Mouse (Mus musculus) left cerebral cortex, postnatal 25 days (tissue): ENCODE data around the gene Wfdc9. TPM values are rescaled to one million over a fixed set of nuclear protein-coding genes. Genes with fewer than 3 reads are reported as not detected.
"Not testable (repeated sequence)": the region's sequence is repeated elsewhere in the genome, so short reads cannot be mapped to it uniquely, and the experiment has no call there.

ENCODE experiments used
- DNase-seq, 2 experiments: peaks; one replicate each; pipeline ENCODE4 v3.0.0; 2022; ENCODE audit warnings: low spot score in 2 of 2, mixed read lengths in 1 of 2
- intact Hi-C: fragments of 180-260 bp; cut with DNase I; formaldehyde crosslinking; loops from one replicate; pipeline ENCODE4 v1.15.1; 2025
- total RNA-seq, 2 experiments: library from RNA; stranded (reverse); gene quantifications; 2 replicates each; pipeline ENCODE4 v1.2.3; 2021

Gene Wfdc9
- total RNA-seq, 2 experiments from 2014 or later = not detected

GRCm38 (mm10) chr2:164638696-164639095, 17.7 kb downstream of the Wfdc9 start, which contains the start of gene Wfdc16:
Gene Wfdc16, minus strand, starts transcription at chr2:164638796.
- intact Hi-C loops = no loop called here
- no peak for DNase-seq

- intact Hi-C loops = no loop called here
These were observed 21.1 kb downstream of the Wfdc9 start for GRCm38 (mm10) chr2:164635266-164635665.

GRCm38 (mm10) chr2:164621775-164622174, 34.6 kb downstream of the Wfdc9 start:
- intact Hi-C loops = no loop called here
- no peak for DNase-seq

More at GRCm38 (mm10) chr2:164635266-164635665, 21.1 kb downstream of the Wfdc9 start:
- DNase-seq = no peak

- intact Hi-C loops = no loop called here
- DNase-seq = no peak
These were observed 37.3 kb downstream of the Wfdc9 start for GRCm38 (mm10) chr2:164619050-164619449.

- intact Hi-C loops = no loop called here
- DNase-seq = no peak
These were observed 41.0 kb downstream of the Wfdc9 start for GRCm38 (mm10) chr2:164615386-164615785.

GRCm38 (mm10) chr2:164613471-164613870, 42.9 kb downstream of the Wfdc9 start, which contains the start of the genes Wfdc6b and Wfdc8:
Gene Wfdc6b, plus strand, starts transcription at chr2:164613522.
Gene Wfdc8, minus strand, starts transcription at chr2:164613626.
- intact Hi-C loops, DNase-seq: not testable (repeated sequence)

GRCm38 (mm10) chr2:164608781-164609180, 47.6 kb downstream of the Wfdc9 start:
- intact Hi-C loops = no loop called here
- DNase-seq = no peak

- peak in 1 of 2 experiments; percentile 70 for DNase-seq
- intact Hi-C loops = no loop called here
These were observed 52.0 kb downstream of the Wfdc9 start for GRCm38 (mm10) chr2:164604411-164604810.

- intact Hi-C loops = no loop called here
- DNase-seq = no peak
These were observed 52.9 kb downstream of the Wfdc9 start for GRCm38 (mm10) chr2:164603482-164603881.

GRCm38 (mm10) chr2:164600179-164600578, 56.2 kb downstream of the Wfdc9 start:
- intact Hi-C loops = no loop called here

More at GRCm38 (mm10) chr2:164600179-164600578, 56.2 kb downstream of the Wfdc9 start:
- DNase-seq = no peak

Other genes with a start within 250 kb of the Wfdc9 start
- gene Sdc4, start 212.7 kb downstream of the Wfdc9 start, total RNA-seq = 10 to 100 TPM; 86.7 to 90.7 TPM
- 10 to 100 TPM; 38.0 to 39.7 TPM for gene Sys1, start 199.6 kb downstream of the Wfdc9 start, total RNA-seq
- 10 to 100 TPM; 11.4 to 13.1 TPM for gene Gm20458, start 195.6 kb downstream of the Wfdc9 start, total RNA-seq
- not detected for gene Trp53tg5, start 182.9 kb downstream of the Wfdc9 start, total RNA-seq
- 100 to 1,000 TPM; 114 to 127 TPM for gene Dbndd2, start 170.5 kb downstream of the Wfdc9 start, total RNA-seq
- gene Pigt, start 159.1 kb downstream of the Wfdc9 start, total RNA-seq = 10 to 100 TPM; 92.5 to 94.5 TPM
- 1 to 10 TPM in 1 of 2 experiments, under 1 TPM in 1; 0.71 to 1.3 TPM for gene Wfdc2, start 94.2 kb downstream of the Wfdc9 start, total RNA-seq
- not detected for gene Spint3, start 83.1 kb downstream of the Wfdc9 start, total RNA-seq
- gene Wfdc6a, start 71.1 kb downstream of the Wfdc9 start, total RNA-seq = under 1 TPM in 1 of 2 experiments, not detected in 1; 0.46 TPM
- gene Eppin, start 63.0 kb downstream of the Wfdc9 start, total RNA-seq = not detected
- not detected for gene Wfdc6b, start 43.1 kb downstream of the Wfdc9 start, total RNA-seq
- gene Wfdc8, start 43.0 kb downstream of the Wfdc9 start, total RNA-seq = not detected
- not detected for gene Wfdc16, start 17.8 kb downstream of the Wfdc9 start, total RNA-seq
- not detected for gene Wfdc10, start 537 bp downstream of the Wfdc9 start, total RNA-seq
- not detected for gene Wfdc11, start 17.5 kb upstream of the Wfdc9 start, total RNA-seq
- not detected for gene Wfdc13, start 28.5 kb upstream of the Wfdc9 start, total RNA-seq
- not detected for gene Spint4, start 41.9 kb upstream of the Wfdc9 start, total RNA-seq
- gene Spint5, start 58.7 kb upstream of the Wfdc9 start, total RNA-seq = not detected
- gene Wfdc3, start 89.3 kb upstream of the Wfdc9 start, total RNA-seq = 1 to 10 TPM; 1.6 to 1.9 TPM
- 10 to 100 TPM; 36.6 to 39.3 TPM for gene Dnttip1, start 89.4 kb upstream of the Wfdc9 start, total RNA-seq
- under 1 TPM; 0.60 to 0.89 TPM for gene Ube2c, start 113.3 kb upstream of the Wfdc9 start, total RNA-seq
- not detected for gene Tnnc2, start 123.4 kb upstream of the Wfdc9 start, total RNA-seq
- 10 to 100 TPM; 49.6 to 57.6 TPM for gene Snx21, start 129.2 kb upstream of the Wfdc9 start, total RNA-seq
- gene Acot8, start 148.3 kb upstream of the Wfdc9 start, total RNA-seq = 10 to 100 TPM; 22.4 to 29.7 TPM
- 1 to 10 TPM; 8.8 to 9.6 TPM for gene Zswim3, start 148.5 kb upstream of the Wfdc9 start, total RNA-seq
- gene Zswim1, start 166.1 kb upstream of the Wfdc9 start, total RNA-seq = 10 to 100 TPM; 20.8 to 21.6 TPM
- not detected for gene Spata25, start 172.0 kb upstream of the Wfdc9 start, total RNA-seq
- gene Ctsa, start 176.3 kb upstream of the Wfdc9 start, total RNA-seq = 100 to 1,000 TPM in 1 of 2 experiments, 10 to 100 TPM in 1; 86.2 to 102 TPM
- gene Neurl2, start 176.9 kb upstream of the Wfdc9 start, total RNA-seq = 1 to 10 TPM; 2.2 to 4.0 TPM
- gene Pltp, start 201.1 kb upstream of the Wfdc9 start, total RNA-seq = 10 to 100 TPM; 77.5 to 82.0 TPM
- 10 to 100 TPM; 36.8 to 39.8 TPM for gene Pcif1, start 222.7 kb upstream of the Wfdc9 start, total RNA-seq